20 mouse cellular contexts compared by ENCODE assay signal in genomic region chr14:24833211-24833610, GRCm38 (mm10).
DNase-seq lines count a peak whose midpoint lies in the region; ATAC-seq lines count a peak whose summit lies in the region.
"Had no signal": no experiment of that assay in that cellular context is flagged by ENCODE, and none has a peak within 500 bp of the region (broad histone marks: within the 10 kb centered on the region; RNA-seq: fewer than 3 reads in every experiment).

No protein-coding gene starts in this region.

- WGBS in limb, embryonic 12.5 days = 42% methylated on average over 2 of the region's 2 CpGs
- WGBS in kidney, embryonic 15.5 days = 43% methylated on average over 2 of the region's 2 CpGs
- whole genome bisulfite sequencing in liver, embryonic 11.5 days = 39% methylated on average over 2 of the region's 2 CpGs

- H3K27me3 ChIP-seq in limb, embryonic 12.5 days = no peaks in the 10 kb centered on the region
- no peaks in the 10 kb centered on the region for H3K27me3 ChIP-seq in kidney, embryonic 15.5 days
- no peaks in the 10 kb centered on the region for H3K27me3 ChIP-seq in liver, embryonic 11.5 days (replicated peaks; ENCODE audit: control insufficient read depth, insufficient read depth, low read length)

- no peak overlapping the region for H3K4me3 ChIP-seq in limb, embryonic 12.5 days (replicated peaks)
- H3K4me3 ChIP-seq in kidney, embryonic 15.5 days (replicated peaks) = no peak overlapping the region
- no peak overlapping the region for H3K4me3 ChIP-seq in liver, embryonic 11.5 days (ENCODE audit: low read depth, low read length)
- H3K4me3 ChIP-seq: layer of hippocampus, adult 2 months had no signal

- peaks cover 35% of the 10 kb centered on the region for H3K4me1 ChIP-seq in limb, embryonic 12.5 days (replicated peaks)
- H3K4me1 ChIP-seq in kidney, embryonic 15.5 days = peaks cover 18% of the 10 kb centered on the region
- no peaks in the 10 kb centered on the region for H3K4me1 ChIP-seq in liver, embryonic 11.5 days (replicated peaks; ENCODE audit: control insufficient read depth, insufficient read depth, low read length)

- H3K27ac ChIP-seq in limb, embryonic 12.5 days = 0 out of 2 replicates have a peak overlapping the region, but pooled peaks have one; percentile 17
- no peak overlapping the region for H3K27ac ChIP-seq in kidney, embryonic 15.5 days
- H3K27ac ChIP-seq in liver, embryonic 11.5 days (ENCODE audit: low read depth, low read length) = no peak overlapping the region
- H3K27ac ChIP-seq: kidney, postnatal 0 days; layer of hippocampus, adult 2 months had no signal

- ATAC-seq in frontal cortex, adult (ENCODE audit: low TSS enrichment) = peak; percentile 47; the same call in 1 of the 2 replicates
- ATAC-seq in limb, embryonic 12.5 days (ENCODE audit: insufficient number of reproducible peaks, insufficient read depth, low FRiP score, low TSS enrichment, low read depth) = no peak
- ATAC-seq in kidney, embryonic 15.5 days (replicated peaks; ENCODE audit: low FRiP score) = no peak
- ATAC-seq in liver, embryonic 11.5 days (replicated peaks; ENCODE audit: low FRiP score) = no peak

- no peak overlapping the region for H3K9ac ChIP-seq in limb, embryonic 12.5 days (replicated peaks)
- H3K9ac ChIP-seq in kidney, embryonic 15.5 days = no peak overlapping the region
- H3K9ac ChIP-seq in liver, embryonic 11.5 days (ENCODE audit: low read depth, low read length) = no peak overlapping the region

- H3K36me3 ChIP-seq in limb, embryonic 12.5 days = no peaks in the 10 kb centered on the region
- H3K36me3 ChIP-seq in kidney, embryonic 15.5 days = no peaks in the 10 kb centered on the region
- no peaks in the 10 kb centered on the region for H3K36me3 ChIP-seq in liver, embryonic 11.5 days (ENCODE audit: control insufficient read depth, insufficient read depth, low read length)

- no peak for DNase-seq in frontal cortex, postnatal 10 days (ENCODE audit: low spot score in 2 of 2)
- DNase-seq in R1 (ENCODE audit: low read depth, low spot score) = peak; percentile 20
- peak; percentile 39 for DNase-seq in embryo, embryonic 11 days
- DNase-seq in liver, embryonic 11.5 days (ENCODE audit: low spot score) = no peak
- DNase-seq in urinary bladder, postnatal 4 days (ENCODE audit: low spot score in 2 of 2) = no peak
- DNase-seq: adrenal gland, postnatal 14 days; B cell, adult 2 months; cerebellum, adult 2 months; gastrocnemius, postnatal 36 days; heart, postnatal 14 days; liver; lung, adult 18-20 months; lung, postnatal 36 days; thymus, postnatal 25 days had no signal

- no peak overlapping the region for H3K4me2 ChIP-seq in limb, embryonic 12.5 days
- H3K4me2 ChIP-seq in kidney, embryonic 15.5 days = no peak overlapping the region
- H3K4me2 ChIP-seq in liver, embryonic 11.5 days = no peak overlapping the region
- H3K4me2 ChIP-seq: heart, embryonic 11.5 days had no signal

- no peaks in the 10 kb centered on the region for H3K9me3 ChIP-seq in limb, embryonic 12.5 days
- H3K9me3 ChIP-seq in kidney, embryonic 15.5 days (replicated peaks) = no peaks in the 10 kb centered on the region
- no peaks in the 10 kb centered on the region for H3K9me3 ChIP-seq in liver, embryonic 11.5 days (ENCODE audit: control insufficient read depth, low read length)

Comparison
In these comparisons a context has a peak if more than half of its experiments do, and no peak if none do; other contexts are left out.
1. DNase-seq: peak in R1 (single experiment) and embryo, embryonic 11 days (single experiment); none in frontal cortex, postnatal 10 days (0 of 2), liver, embryonic 11.5 days (single experiment) and urinary bladder, postnatal 4 days (0 of 2).